Mouse (Mus musculus): ENCODE data around the gene Cyb561a3. TPM values are rescaled to one million over a fixed set of nuclear protein-coding genes. Genes with fewer than 3 reads are reported as not detected.

Cyb561a3 gene
- total and polyA plus RNA-seq, 3 experiments = 7.6 to 14.3 TPM; not detected in 1

DNA sequence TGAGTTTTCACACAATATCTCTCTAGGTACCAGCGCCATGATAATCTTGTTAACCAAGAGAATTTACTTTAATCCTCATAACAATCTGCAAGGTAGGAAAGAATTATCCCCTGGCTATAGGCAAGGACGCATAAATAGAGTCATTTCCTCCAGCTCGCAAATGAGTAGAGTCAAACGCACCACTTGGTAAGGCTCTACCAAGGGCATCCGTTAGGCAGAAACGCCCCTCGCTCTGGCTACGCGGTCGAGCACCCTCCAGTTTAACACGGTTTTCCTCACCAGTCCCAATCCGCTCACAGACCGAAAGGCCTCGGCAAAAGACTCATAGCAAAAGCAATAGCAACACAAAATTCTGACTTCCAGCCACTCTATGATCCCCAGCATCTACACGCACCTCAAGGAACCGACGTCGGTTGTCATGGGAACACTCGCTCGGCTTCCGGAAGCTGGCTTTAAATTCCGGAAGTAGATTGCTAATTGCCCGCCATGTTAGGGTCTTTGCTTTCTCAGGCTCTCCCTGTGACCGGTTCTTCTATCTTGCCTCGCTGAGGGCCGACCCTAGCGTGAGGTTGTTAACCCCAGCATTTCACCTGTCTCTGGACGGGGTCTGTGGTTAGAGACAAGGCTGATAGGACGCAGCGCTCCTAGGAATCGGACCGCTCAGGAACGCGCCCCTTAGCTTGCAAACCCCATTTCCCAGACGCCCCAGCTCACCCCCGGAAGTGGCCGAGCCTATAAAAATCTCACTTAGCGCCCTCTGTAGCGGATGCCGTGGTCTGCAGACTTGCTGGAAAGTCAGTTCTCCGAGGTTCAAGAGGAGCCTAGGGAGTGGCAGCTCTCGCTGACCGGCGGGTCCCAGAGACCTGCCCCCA is at the start of gene Cyb561a3, which contains the start of gene Tmem138 (continued):
- TF ChIP-seq E2F4 (IDR thresholded peaks at IDR 0.05; ENCODE audit: borderline replicate concordance, low read depth, low read length) (peak; percentile 88), ZKSCAN1 (IDR thresholded peaks at IDR 0.05; ENCODE audit: low read depth, low read length) (no peak), MEF2A (IDR thresholded peaks at IDR 0.05; ENCODE audit: extremely low read depth, insufficient replicate concordance, low read depth, low read length, poor library complexity, severe bottlenecking) (no peak), POLR2AphosphoS2 (IDR thresholded peaks at IDR 0.05; ENCODE audit: low read length) (peak; percentile 65; the same call in 1 of the 2 replicates), CHD2 (IDR thresholded peaks at IDR 0.05; ENCODE audit: low read length) (no peak)

DNA sequence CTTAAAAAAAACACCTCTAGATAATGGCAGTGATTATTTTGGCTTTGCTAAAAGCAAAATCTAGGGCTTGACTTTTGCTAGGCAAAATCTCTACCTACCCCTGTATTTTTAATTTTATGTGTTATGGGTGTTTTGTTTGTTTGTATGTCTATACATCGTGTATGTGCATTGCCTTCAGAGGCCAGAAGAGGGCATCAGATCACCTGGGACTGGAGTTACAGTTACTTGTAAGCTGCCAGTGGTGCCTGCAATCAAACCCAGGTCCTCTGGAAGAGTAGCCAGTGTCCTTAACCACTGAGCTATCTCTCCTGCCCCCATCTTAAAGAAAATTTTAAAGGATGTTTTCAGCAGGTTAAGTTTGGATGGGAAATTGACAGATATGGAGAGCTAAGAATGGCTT is 46.9 kb upstream of the Cyb561a3 start:
- H3K79me2 ChIP-seq (ENCODE audit: control insufficient read depth, insufficient read depth, low read length, poor library complexity) = peaks cover 31% of the 10 kb centered on the region
- no peaks in the 10 kb centered on the region for H3K27me3 ChIP-seq (ENCODE audit: control insufficient read depth in 1 of 2, insufficient read depth in 2 of 2, low read length in 2 of 2)
- H3K36me3 ChIP-seq (ENCODE audit: control insufficient read depth in 1 of 2, insufficient read depth in 2 of 2, low read length in 2 of 2) = peaks cover 20 to 48% of the 10 kb centered on the region in 2 experiments
- peaks cover 4 to 8% of the 10 kb centered on the region in 2 experiments for H3K4me1 ChIP-seq (ENCODE audit: control insufficient read depth in 1 of 2, insufficient read depth in 2 of 2, low read length in 2 of 2)
- TF ChIP-seq ZKSCAN1 (IDR thresholded peaks at IDR 0.05; ENCODE audit: low read depth, low read length) = no peak
- TF ChIP-seq CTCF (IDR thresholded peaks at IDR 0.05 in 2 of 3, conservative IDR thresholded peaks at IDR 0.05 in 1 of 3; ENCODE audit: control insufficient read depth in 1 of 3, insufficient read depth in 1 of 3, low read depth in 2 of 3, low read length in 3 of 3, poor library complexity in 1 of 3, severe bottlenecking in 1 of 3) = peak in 2 of 3 experiments; percentile 55 to 66; a peak in 5 of 6 replicates
- TF ChIP-seq MAFK (IDR thresholded peaks at IDR 0.05; ENCODE audit: borderline replicate concordance, low read depth, low read length) = no peak
- TF ChIP-seq USF1 (IDR thresholded peaks at IDR 0.05; ENCODE audit: low read depth, low read length) = no peak
- peak; percentile 41 for TF ChIP-seq SMC3 (IDR thresholded peaks at IDR 0.05; ENCODE audit: low read depth, low read length)
- no peak for TF ChIP-seq NELFE (IDR thresholded peaks at IDR 0.05; ENCODE audit: low read depth, low read length)
- no peak for TF ChIP-seq EP300 (IDR thresholded peaks at IDR 0.05; ENCODE audit: low read depth in 1 of 2, low read length in 2 of 2)
- peak; percentile 35 for TF ChIP-seq RAD21 (IDR thresholded peaks at IDR 0.05; ENCODE audit: low read depth, low read length)
- no peak for TF ChIP-seq JUND (IDR thresholded peaks at IDR 0.05; ENCODE audit: low read depth, low read length)
- TF ChIP-seq GATA1 (IDR thresholded peaks at IDR 0.05; ENCODE audit: low read depth, low read length) = no peak
- no peak for TF ChIP-seq TAL1 (IDR thresholded peaks at IDR 0.05; ENCODE audit: low read length)
- no peak for TF ChIP-seq MXI1 (IDR thresholded peaks at IDR 0.05; ENCODE audit: low read depth, low read length)
- no peak for TF ChIP-seq ZNF384 (IDR thresholded peaks at IDR 0.05; ENCODE audit: low read depth, low read length)
- peak; percentile 71 for DNase-seq (ENCODE audit: low read depth, low spot score)
- no peak overlapping the region for H3K4me3 ChIP-seq (ENCODE audit: control insufficient read depth in 1 of 2, insufficient read depth in 1 of 2, low read depth in 2 of 2, low read length in 2 of 2)
- H3K9me3 ChIP-seq (replicated peaks; ENCODE audit: insufficient read depth, low read length) = no peaks in the 10 kb centered on the region
- no peak overlapping the region for H3K9ac ChIP-seq (ENCODE audit: control insufficient read depth, low read depth, low read length, poor library complexity, severe bottlenecking)
- H3K27ac ChIP-seq (ENCODE audit: control insufficient read depth, low read depth, low read length) = no peak overlapping the region

DNA sequence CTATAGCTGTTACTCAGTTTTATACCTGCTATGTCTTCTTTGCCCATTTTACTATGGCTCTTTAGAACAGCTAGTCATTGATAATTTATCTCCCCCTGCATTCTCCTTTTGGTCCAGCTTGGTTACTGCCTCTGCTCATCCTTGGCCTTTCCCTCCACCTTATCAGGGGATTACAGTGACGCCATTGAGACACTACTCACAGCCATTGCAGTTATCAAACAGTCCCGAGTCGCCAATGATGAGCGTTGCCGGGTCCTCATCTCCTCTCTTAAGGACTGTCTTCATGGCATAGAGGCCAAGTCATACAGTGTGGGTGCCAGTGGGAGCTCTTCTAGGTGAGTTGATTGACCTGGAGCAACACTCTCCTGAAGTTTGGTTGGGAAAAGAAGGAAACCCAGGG is 37.5 kb upstream of the Cyb561a3 start:
- H3K4me3 ChIP-seq (ENCODE audit: control insufficient read depth in 1 of 2, insufficient read depth in 1 of 2, low read depth in 2 of 2, low read length in 2 of 2) = no peak overlapping the region
- no peaks in the 10 kb centered on the region for H3K9me3 ChIP-seq (replicated peaks; ENCODE audit: insufficient read depth, low read length)
- H3K4me1 ChIP-seq (ENCODE audit: control insufficient read depth in 1 of 2, insufficient read depth in 2 of 2, low read length in 2 of 2) = no peaks in the 10 kb centered on the region
- no peaks in the 10 kb centered on the region for H3K27me3 ChIP-seq (ENCODE audit: control insufficient read depth in 1 of 2, insufficient read depth in 2 of 2, low read length in 2 of 2)
- no peak for DNase-seq (ENCODE audit: low read depth, low spot score)
- peaks cover 5 to 53% of the 10 kb centered on the region in 2 experiments for H3K36me3 ChIP-seq (ENCODE audit: control insufficient read depth in 1 of 2, insufficient read depth in 2 of 2, low read length in 2 of 2)
- no peak overlapping the region for H3K9ac ChIP-seq (ENCODE audit: control insufficient read depth, low read depth, low read length, poor library complexity, severe bottlenecking)
- H3K27ac ChIP-seq (ENCODE audit: control insufficient read depth, low read depth, low read length) = no peak overlapping the region
- H3K79me2 ChIP-seq (ENCODE audit: control insufficient read depth, insufficient read depth, low read length, poor library complexity) = no peaks in the 10 kb centered on the region
- TF ChIP-seq MEF2A (IDR thresholded peaks at IDR 0.05; ENCODE audit: extremely low read depth, insufficient replicate concordance, low read depth, low read length, poor library complexity, severe bottlenecking) (no peak), TBP (IDR thresholded peaks at IDR 0.05; ENCODE audit: low read depth, low read length) (no peak), TAL1 (IDR thresholded peaks at IDR 0.05; ENCODE audit: low read length) (no peak), ZMIZ1 (IDR thresholded peaks at IDR 0.05; ENCODE audit: low read depth, low read length) (no peak), CHD1 (IDR thresholded peaks at IDR 0.05; ENCODE audit: low read depth, low read length) (no peak), USF2 (IDR thresholded peaks at IDR 0.05; ENCODE audit: borderline replicate concordance in 1 of 2, insufficient read depth in 1 of 2, low read depth in 1 of 2, low read length in 2 of 2) (no peak), CHD2 (IDR thresholded peaks at IDR 0.05; ENCODE audit: low read length) (no peak), SIN3A (IDR thresholded peaks at IDR 0.05; ENCODE audit: low read length) (no peak), MYB (IDR thresholded peaks at IDR 0.05; ENCODE audit: low read depth, low read length) (no peak), GABPA (IDR thresholded peaks at IDR 0.05; ENCODE audit: low read depth, low read length) (no peak), MAX (IDR thresholded peaks at IDR 0.05; ENCODE audit: low read length) (no peak), BHLHE40 (IDR thresholded peaks at IDR 0.05; ENCODE audit: borderline replicate concordance, low read depth, low read length) (no peak), RAD21 (IDR thresholded peaks at IDR 0.05; ENCODE audit: low read depth, low read length) (no peak), MXI1 (IDR thresholded peaks at IDR 0.05; ENCODE audit: low read depth, low read length) (no peak), ZC3H11A (IDR thresholded peaks at IDR 0.05; ENCODE audit: low read depth, low read length) (no peak), ELF1 (IDR thresholded peaks at IDR 0.05; ENCODE audit: low read depth, low read length) (no peak)

Data from MEL (cell line).